Mouse (Mus musculus): ENCODE measurements around the gene Mapk10. TPM values are rescaled to one million over a fixed set of nuclear protein-coding genes. Genes with fewer than 3 reads are reported as not detected.

Gene Mapk10
- 0.23 TPM for polyA plus RNA-seq (2021)

DNA sequence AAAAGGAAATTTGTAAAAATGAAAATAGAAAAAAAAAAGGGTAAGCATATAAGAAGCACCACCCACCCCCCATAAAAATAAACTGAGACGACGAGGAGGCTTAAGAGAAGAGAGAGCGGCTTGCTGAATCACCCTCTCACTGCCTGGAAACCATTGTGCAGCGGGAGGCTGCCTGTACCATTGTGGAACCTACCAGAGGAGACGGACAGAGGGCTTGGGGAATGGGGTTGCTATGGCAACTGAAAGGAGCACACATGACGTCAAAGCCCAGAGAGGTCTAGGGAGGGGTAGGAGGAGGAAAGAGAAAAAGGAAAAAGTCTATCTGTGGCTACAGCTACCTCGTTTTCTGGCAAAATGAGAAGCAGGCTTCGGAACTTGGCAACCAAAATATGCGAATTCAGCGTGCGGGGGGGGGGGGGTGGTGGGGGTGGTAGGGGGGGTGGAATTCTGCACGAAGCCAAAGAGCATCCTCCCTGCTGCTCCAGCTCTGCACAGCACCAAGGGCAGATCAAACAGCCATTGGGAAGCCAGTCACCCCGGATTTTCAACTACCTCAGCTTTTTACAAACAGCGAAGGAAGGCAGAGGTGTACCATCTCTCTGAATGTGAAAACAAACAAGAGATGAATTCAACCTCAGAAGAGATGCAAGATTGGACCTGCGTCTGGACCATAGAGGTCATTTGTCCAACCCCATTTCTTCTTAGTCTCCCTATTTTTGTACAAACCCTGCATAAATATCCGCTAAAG is at the start of gene Mapk10:
Mapk10 (minus strand) TSS at position 234 of the 748 bp plus-strand sequence.
- H3K27me3 ChIP-seq: peaks cover 6% of the 10 kb centered on the region
- ChIA-PET POLR2A (no interaction called here), CTCF (interaction anchor here (1.0 kb wide), 1 partner anchor 11 kb away, joined by 4 read pairs; no protein-coding TSS in a partner anchor)
- no peak for TF ChIP-seq CTCF (IDR thresholded peaks at IDR 0.05)
- in situ Hi-C loops (cut with MboI; ENCODE audit: low pct_unique_long_range_greater_than_20kb): no loop called here
- no peak for DNase-seq (ENCODE audit: low read depth, low spot score)
- no peak for ATAC-seq

DNA sequence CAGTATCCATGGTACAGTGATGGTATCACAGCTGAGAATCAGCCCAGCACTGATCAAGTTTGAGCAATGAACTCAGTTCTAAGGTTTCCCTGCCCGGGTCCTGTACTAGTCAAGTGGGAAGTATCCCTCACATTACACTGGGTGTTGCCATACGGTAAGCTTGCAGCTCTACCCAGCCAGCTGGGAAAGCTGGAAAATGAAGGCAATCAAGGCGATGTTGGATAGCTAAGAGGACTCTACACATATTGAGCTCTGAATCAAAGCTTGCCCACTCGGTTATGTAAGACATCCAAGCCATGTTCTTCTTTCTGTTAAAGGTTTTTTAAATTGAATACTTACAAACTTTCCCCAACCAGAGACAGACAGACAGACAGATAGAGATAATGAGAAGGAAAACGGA is 45.0 kb upstream of the Mapk10 start:
- in situ Hi-C loops (cut with MboI; ENCODE audit: low pct_unique_long_range_greater_than_20kb): no loop called here
- CTCF ChIA-PET: interaction anchor here (1.3 kb wide), 1 partner anchor 9 kb away, joined by 4 read pairs; no protein-coding TSS in a partner anchor
- no peak for ATAC-seq
- no peak for DNase-seq (ENCODE audit: low read depth, low spot score)
- POLR2A ChIA-PET: no interaction called here
- H3K27me3 ChIP-seq: no peaks in the 10 kb centered on the region
- TF ChIP-seq CTCF (IDR thresholded peaks at IDR 0.05): no peak

DNA sequence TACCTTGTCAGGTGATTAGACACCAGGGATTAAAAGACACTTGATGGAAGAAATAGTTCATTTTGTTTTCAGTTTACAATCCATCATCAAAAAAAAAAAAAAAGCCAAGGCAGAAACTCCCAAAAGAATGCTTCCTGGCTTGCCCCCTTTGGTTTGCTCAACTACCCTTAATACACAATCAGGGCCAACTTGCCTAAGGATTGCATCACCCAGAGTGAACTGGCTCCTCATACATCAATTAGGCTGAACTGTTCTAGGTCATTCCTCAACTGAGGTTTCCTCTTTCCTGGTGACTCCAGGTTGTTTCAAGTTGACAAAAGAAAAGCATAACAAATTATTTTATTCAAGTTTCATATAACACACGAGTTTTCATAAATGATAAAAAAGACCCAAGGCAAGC is 31.3 kb upstream of the Mapk10 start:
- in situ Hi-C loops (cut with MboI; ENCODE audit: low pct_unique_long_range_greater_than_20kb): no loop called here
- peaks cover 13% of the 10 kb centered on the region for H3K27me3 ChIP-seq
- ChIA-PET CTCF (no interaction called here), POLR2A (no interaction called here)
- no peak for ATAC-seq
- TF ChIP-seq CTCF (IDR thresholded peaks at IDR 0.05): no peak
- no peak for DNase-seq (ENCODE audit: low read depth, low spot score)

DNA sequence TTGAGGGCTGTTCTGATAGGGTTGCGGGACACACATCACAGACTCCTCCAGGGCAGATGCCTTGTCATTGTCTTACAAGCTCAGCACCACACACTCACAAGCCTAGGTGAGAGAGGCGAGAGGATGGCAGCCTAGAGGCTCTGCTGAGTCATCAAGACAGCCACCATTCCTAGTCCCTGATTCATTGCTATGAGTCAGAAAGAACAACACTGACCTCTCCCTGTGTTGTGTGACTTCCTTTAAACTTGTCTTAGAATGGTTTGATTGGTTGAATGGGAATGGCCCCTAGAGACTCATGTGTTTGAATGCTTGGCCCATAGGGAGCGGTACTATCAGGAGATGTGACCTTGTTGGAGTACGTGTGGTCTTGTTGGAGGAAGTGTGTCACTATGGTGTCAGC is 20.7 kb upstream of the Mapk10 start:
- CTCF ChIA-PET: interaction anchor here (1.6 kb wide), 1 partner anchor 10 kb away, joined by 7 read pairs; no protein-coding TSS in a partner anchor
- H3K27me3 ChIP-seq: no peaks in the 10 kb centered on the region
- no peak for TF ChIP-seq CTCF (IDR thresholded peaks at IDR 0.05)
- POLR2A ChIA-PET: no interaction called here
- DNase-seq (ENCODE audit: low read depth, low spot score) (peak; percentile 50), ATAC-seq (peak; percentile 95)
- in situ Hi-C loops (cut with MboI; ENCODE audit: low pct_unique_long_range_greater_than_20kb): no loop called here

DNA sequence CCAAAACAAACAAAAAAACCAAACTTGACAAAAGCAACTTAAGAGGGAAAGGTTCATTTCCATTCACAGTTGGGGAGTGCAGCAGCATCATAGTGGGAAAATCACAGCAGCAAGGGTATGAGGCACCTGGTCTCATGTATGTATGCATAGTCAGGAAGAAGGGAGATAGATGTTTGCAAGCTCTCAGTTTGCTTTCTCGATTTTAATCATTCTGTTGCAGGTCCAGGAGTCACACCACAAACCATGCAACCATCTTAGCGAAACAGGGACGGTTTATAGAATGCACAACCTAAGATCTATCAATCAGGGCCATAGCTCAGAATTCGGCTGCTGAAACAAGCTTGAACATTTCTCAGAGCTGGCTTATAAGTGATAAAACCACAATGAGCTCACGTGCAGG is 19.2 kb upstream of the Mapk10 start:
- ChIA-PET CTCF (interaction anchor here (1.6 kb wide), 1 partner anchor 9 kb away, joined by 7 read pairs; no protein-coding TSS in a partner anchor), POLR2A (interaction anchor here (0.6 kb wide), 1 partner anchor 10 kb away, joined by 6 read pairs; no protein-coding TSS in a partner anchor)
- no peak for DNase-seq (ENCODE audit: low read depth, low spot score)
- no peaks in the 10 kb centered on the region for H3K27me3 ChIP-seq
- no peak for ATAC-seq
- in situ Hi-C loops (cut with MboI; ENCODE audit: low pct_unique_long_range_greater_than_20kb): no loop called here
- no peak for TF ChIP-seq CTCF (IDR thresholded peaks at IDR 0.05)

DNA sequence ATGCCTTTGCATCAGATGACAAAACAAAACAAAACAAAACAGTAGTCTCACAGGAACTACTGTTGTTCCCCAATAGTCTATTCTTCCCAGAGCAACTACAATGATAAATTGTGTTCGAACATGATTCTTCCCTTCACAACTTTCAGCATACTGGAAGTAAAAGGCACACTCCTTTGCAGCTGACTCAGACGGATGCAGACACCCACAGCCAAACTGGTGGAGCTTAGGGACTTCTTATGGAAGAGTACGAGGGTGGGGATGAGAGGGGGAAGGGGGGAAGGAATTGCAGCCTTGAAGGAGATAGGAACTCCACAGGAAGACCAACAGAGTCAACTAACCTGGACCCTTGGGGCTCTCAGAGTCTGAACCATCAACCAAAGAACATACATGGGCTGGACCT is 18.2 kb upstream of the Mapk10 start:
- POLR2A ChIA-PET: no interaction called here
- TF ChIP-seq CTCF (IDR thresholded peaks at IDR 0.05): no peak
- DNase-seq (ENCODE audit: low read depth, low spot score) (no peak), ATAC-seq (no peak)
- CTCF ChIA-PET: interaction anchor here (1.1 kb wide), 1 partner anchor 16 kb away, joined by 4 read pairs; no protein-coding TSS in a partner anchor
- in situ Hi-C loops (cut with MboI; ENCODE audit: low pct_unique_long_range_greater_than_20kb): no loop called here
- H3K27me3 ChIP-seq: no peaks in the 10 kb centered on the region

DNA sequence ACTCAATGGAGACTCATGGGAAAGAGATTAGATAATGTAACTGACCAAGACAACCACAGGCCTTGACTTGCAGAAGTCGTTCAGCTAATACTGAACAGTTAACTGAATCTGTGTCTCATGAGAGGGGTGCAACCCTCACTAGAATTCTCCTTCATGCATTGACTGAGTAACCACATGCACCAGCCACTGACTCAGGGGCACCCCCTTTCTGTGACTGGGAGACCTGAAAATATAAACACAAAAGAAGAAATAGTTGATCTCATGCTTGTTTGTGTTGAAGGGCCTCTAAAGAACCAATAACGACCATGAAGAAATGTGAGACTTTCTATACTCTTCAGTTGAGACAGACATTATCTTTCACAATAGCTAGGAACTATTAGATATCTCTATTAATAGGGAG is 10.9 kb upstream of the Mapk10 start:
- TF ChIP-seq CTCF (IDR thresholded peaks at IDR 0.05): peak; percentile 29
- POLR2A ChIA-PET: no interaction called here
- DNase-seq (ENCODE audit: low read depth, low spot score) (no peak), ATAC-seq (no peak)
- CTCF ChIA-PET: interaction anchor here (1.0 to 2.5 kb wide), 4 partner anchors 9 to 16 kb away, joined by 3 to 7 read pairs (median 4); partner anchors contain the start of gene Mapk10
- H3K27me3 ChIP-seq: peaks cover 13% of the 10 kb centered on the region
- in situ Hi-C loops (cut with MboI; ENCODE audit: low pct_unique_long_range_greater_than_20kb): no loop called here

DNA sequence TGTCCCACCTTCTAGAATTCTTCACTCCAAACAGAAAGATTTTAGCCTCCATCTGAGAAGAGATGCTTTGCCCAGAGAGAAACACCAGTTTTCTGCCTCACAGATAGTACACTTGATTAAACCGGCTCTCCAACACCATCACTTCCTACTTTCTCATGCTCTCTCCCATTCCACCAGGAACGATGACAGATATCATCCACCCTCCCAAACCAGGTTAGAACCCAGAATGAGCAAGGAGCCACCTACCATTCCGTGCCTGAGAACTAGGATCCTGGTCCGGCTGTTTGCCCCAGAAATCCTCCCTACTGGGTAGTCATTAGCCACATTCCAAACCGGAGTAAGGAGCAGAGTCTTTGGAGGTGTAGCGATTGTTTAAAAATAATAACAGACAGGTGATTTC is 490 bp downstream of the Mapk10 start:
- in situ Hi-C loops (cut with MboI; ENCODE audit: low pct_unique_long_range_greater_than_20kb): no loop called here
- ChIA-PET POLR2A (no interaction called here), CTCF (interaction anchor here (1.0 kb wide), 1 partner anchor 11 kb away, joined by 4 read pairs; no protein-coding TSS in a partner anchor)
- ATAC-seq: no peak
- no peak for TF ChIP-seq CTCF (IDR thresholded peaks at IDR 0.05)
- no peak for DNase-seq (ENCODE audit: low read depth, low spot score)
- H3K27me3 ChIP-seq: peaks cover 10% of the 10 kb centered on the region

DNA sequence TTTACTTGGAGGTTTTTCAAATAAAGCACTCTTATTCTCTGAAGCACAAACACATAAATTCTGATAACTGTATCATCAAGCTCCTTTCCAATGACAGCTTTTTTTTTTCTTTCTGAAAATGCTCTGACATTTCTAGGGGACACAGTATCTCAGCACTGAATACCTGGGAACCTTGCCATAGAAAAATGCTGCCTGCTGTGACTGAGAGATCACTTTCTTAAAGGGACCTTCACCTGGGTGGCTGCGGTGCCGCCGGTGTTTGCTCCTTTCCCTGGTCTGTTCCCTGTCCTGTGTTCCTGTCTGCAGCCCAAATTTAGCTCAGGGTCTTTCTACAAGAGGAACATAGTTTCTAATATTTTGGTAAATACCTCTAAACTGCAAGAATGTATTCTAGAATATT is 1.1 kb downstream of the Mapk10 start:
- no peak for TF ChIP-seq CTCF (IDR thresholded peaks at IDR 0.05)
- H3K27me3 ChIP-seq: peaks cover 10% of the 10 kb centered on the region
- POLR2A ChIA-PET: no interaction called here
- ATAC-seq (no peak), DNase-seq (ENCODE audit: low read depth, low spot score) (no peak)
- CTCF ChIA-PET: no interaction called here
- in situ Hi-C loops (cut with MboI; ENCODE audit: low pct_unique_long_range_greater_than_20kb): no loop called here

DNA sequence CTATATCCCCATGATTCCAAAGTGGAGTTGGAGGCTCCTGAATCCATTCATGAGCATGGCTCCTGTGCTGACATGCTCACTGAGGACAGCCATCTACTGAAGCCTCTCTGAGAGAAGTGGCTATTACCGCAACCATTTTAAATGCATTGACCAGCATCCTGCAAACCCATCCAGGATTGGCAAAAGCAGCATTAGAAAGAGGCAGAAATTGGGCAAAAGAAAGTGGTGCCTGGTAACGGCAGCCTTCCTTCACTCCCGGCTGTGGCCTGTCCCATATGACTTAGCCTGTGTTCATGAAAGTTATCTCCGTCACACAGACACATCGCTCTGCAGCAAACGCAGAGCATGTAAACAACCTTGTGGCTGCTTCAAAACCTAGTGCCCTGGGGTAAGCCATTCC is 1.6 kb downstream of the Mapk10 start:
- ATAC-seq (no peak), DNase-seq (ENCODE audit: low read depth, low spot score) (no peak)
- TF ChIP-seq CTCF (IDR thresholded peaks at IDR 0.05): no peak
- POLR2A ChIA-PET: interaction anchor here (0.6 kb wide), 1 partner anchor 132 kb away, joined by 4 read pairs; no protein-coding TSS in a partner anchor
- H3K27me3 ChIP-seq: peaks cover 10% of the 10 kb centered on the region
- in situ Hi-C loops (cut with MboI; ENCODE audit: low pct_unique_long_range_greater_than_20kb): no loop called here
- CTCF ChIA-PET: no interaction called here

DNA sequence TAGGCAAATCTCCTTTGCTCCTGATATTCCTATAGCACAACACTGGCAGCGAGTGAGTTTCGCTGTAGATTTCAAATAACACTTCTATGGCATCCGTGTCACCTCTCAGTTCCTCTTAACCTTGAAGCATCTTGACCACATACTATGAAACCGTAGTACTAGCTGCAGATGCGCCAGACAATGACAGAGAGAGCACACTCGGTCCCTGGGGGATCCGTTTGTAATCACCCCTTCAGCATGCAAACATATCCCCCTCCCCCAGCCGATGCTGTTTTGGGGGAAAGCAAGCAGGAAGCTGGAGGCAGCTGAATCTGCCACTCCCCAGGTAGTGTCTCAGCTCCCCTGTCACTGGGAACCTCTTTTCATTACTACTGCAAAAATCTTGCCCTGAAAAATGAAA is 2.3 kb downstream of the Mapk10 start:
- peaks cover 7% of the 10 kb centered on the region for H3K27me3 ChIP-seq
- DNase-seq (ENCODE audit: low read depth, low spot score): no peak
- POLR2A ChIA-PET: interaction anchor here (0.6 kb wide), 1 partner anchor 133 kb away, joined by 4 read pairs; no protein-coding TSS in a partner anchor
- CTCF ChIA-PET: no interaction called here
- TF ChIP-seq CTCF (IDR thresholded peaks at IDR 0.05): no peak
- ATAC-seq: no peak
- in situ Hi-C loops (cut with MboI; ENCODE audit: low pct_unique_long_range_greater_than_20kb): no loop called here
